Comparison of ENCODE assay signal across 20 mouse cellular contexts in genomic region chr4:95205372-95205771, GRCm38 (mm10).
A peak's percentile ranks its signal among the peaks of the same experiment; 100 is the strongest.
DNase-seq lines count a peak whose midpoint lies in the region; ATAC-seq and TF ChIP-seq lines count a peak whose summit lies in the region.
"Had no signal": no experiment of that assay in that cellular context is flagged by ENCODE, and none has a peak within 500 bp of the region (broad histone marks: within the 10 kb centered on the region; RNA-seq: fewer than 3 reads in every experiment).

No protein-coding gene starts in this region.

- TF ChIP-seq RAD21 in CH12.LX (IDR thresholded peaks at IDR 0.05; ENCODE audit: low read depth, low read length) = no peak

- H3K4me3 ChIP-seq in heart, embryonic 10.5 days = no peak overlapping the region
- H3K4me3 ChIP-seq in CH12.LX (replicated peaks in 1 of 3; ENCODE audit: low read depth in 2 of 3, low read length in 2 of 3, poor library complexity in 1 of 3) = no peak overlapping the region
- H3K4me3 ChIP-seq in ES-E14 (ENCODE audit: insufficient read depth in 1 of 2, low read depth in 1 of 2, low read length in 2 of 2, poor library complexity in 1 of 2, severe bottlenecking in 1 of 2) = no peak overlapping the region
- no peak overlapping the region for H3K4me3 ChIP-seq in stomach, postnatal 0 days (ENCODE audit: low read depth, low read length)
- H3K4me3 ChIP-seq: embryonic facial prominence, embryonic 10.5 days; embryonic facial prominence, embryonic 12.5 days; forebrain, embryonic 13.5 days; forebrain, embryonic 15.5 days had no signal

- no peak for TF ChIP-seq POLR2A in CH12.LX (IDR thresholded peaks at IDR 0.05; ENCODE audit: low read depth, low read length)

- TF ChIP-seq EP300 in CH12.LX (IDR thresholded peaks at IDR 0.05; ENCODE audit: low read length) = no peak
- no peak for TF ChIP-seq EP300 in stomach, postnatal 0 days (optimal IDR thresholded peaks at IDR 0.05)

- dilution Hi-C loops in CH12.LX (cut with MboI; ENCODE audit: extremely low pct_ligation_motif_present, extremely low pct_unique_long_range_greater_than_20kb, low sequenced_read_pairs) = no loop called here

- no peak for ATAC-seq in stomach, postnatal 0 days (ENCODE audit: low FRiP score, low TSS enrichment)
- ATAC-seq: forebrain, embryonic 13.5 days; forebrain, embryonic 15.5 days; forebrain, postnatal 0 days had no signal

- in situ Hi-C loops in CH12.LX (cut with MboI; ENCODE audit: low pct_ligation_motif_present, low pct_unique_long_range_greater_than_20kb, low sequenced_read_pairs) = no loop called here
- in situ Hi-C loops in ES-E14 (cut with MboI; ENCODE audit: low sequenced_read_pairs in 2 of 2, unreplicated experiment in 2 of 2) = no loop called here

- no peaks in the 10 kb centered on the region for H3K9me3 ChIP-seq in heart, embryonic 10.5 days
- no peaks in the 10 kb centered on the region for H3K9me3 ChIP-seq in CH12.LX (replicated peaks; ENCODE audit: low read length)
- H3K9me3 ChIP-seq in ES-E14 (ENCODE audit: control insufficient read depth, insufficient read depth, low read depth, low read length) = no peaks in the 10 kb centered on the region
- no peaks in the 10 kb centered on the region for H3K9me3 ChIP-seq in stomach, postnatal 0 days (ENCODE audit: control insufficient read depth, low read length)
- H3K9me3 ChIP-seq: embryonic facial prominence, embryonic 12.5 days; forebrain, embryonic 15.5 days had no signal

- peaks cover 26% of the 10 kb centered on the region for H3K4me1 ChIP-seq in heart, embryonic 10.5 days
- H3K4me1 ChIP-seq in CH12.LX (ENCODE audit: control insufficient read depth in 1 of 2, insufficient read depth in 2 of 2) (peaks cover 3 to 20% of the 10 kb centered on the region in 2 experiments; a peak in 3 of 4 replicates), ES-E14 (ENCODE audit: control insufficient read depth in 2 of 2, insufficient read depth in 2 of 2, low read length in 2 of 2, poor library complexity in 1 of 2) (no peaks in the 10 kb centered on the region)
- no peaks in the 10 kb centered on the region for H3K4me1 ChIP-seq in stomach, postnatal 0 days (replicated peaks; ENCODE audit: control insufficient read depth, insufficient read depth)
- H3K4me1 ChIP-seq: forebrain, embryonic 15.5 days had no signal

- no peaks in the 10 kb centered on the region for H3K36me3 ChIP-seq in heart, embryonic 10.5 days
- H3K36me3 ChIP-seq in CH12.LX (replicated peaks in 1 of 2; ENCODE audit: control insufficient read depth in 1 of 2, insufficient read depth in 1 of 2, low read length in 1 of 2) = no peaks in the 10 kb centered on the region
- no peaks in the 10 kb centered on the region for H3K36me3 ChIP-seq in ES-E14 (ENCODE audit: control insufficient read depth, insufficient read depth, low read length, poor library complexity, severe bottlenecking)
- no peaks in the 10 kb centered on the region for H3K36me3 ChIP-seq in stomach, postnatal 0 days (ENCODE audit: control insufficient read depth, insufficient read depth, low read length)
- H3K36me3 ChIP-seq: embryonic facial prominence, embryonic 10.5 days; embryonic facial prominence, embryonic 12.5 days; forebrain, embryonic 15.5 days had no signal

- peak; percentile 14 for DNase-seq in heart, embryonic 10.5 days (ENCODE audit: low spot score)
- no peak for DNase-seq in heart, postnatal 25 days (ENCODE audit: low spot score)
- DNase-seq in CH12.LX (ENCODE audit: extremely low read depth) (no peak), ES-E14 (ENCODE audit: low read depth, low spot score) (no peak)
- DNase-seq in stomach, postnatal 0 days (ENCODE audit: low spot score) = peak; percentile 5
- no peak for DNase-seq in spleen, adult 18-20 months
- no peak for DNase-seq in left cerebral cortex, postnatal 4 days
- DNase-seq: adrenal gland, adult 2 months; adrenal gland, postnatal 10 days; adrenal gland, postnatal 25 days; cerebellum, adult 11 months; cerebellum, adult 18-20 months; cerebellum, adult 9-10 months; cerebellum, postnatal 10 days; cerebellum, postnatal 25 days; forebrain, postnatal 0 days had no signal

- no peaks in the 10 kb centered on the region for H3K27me3 ChIP-seq in heart, embryonic 10.5 days (ENCODE audit: insufficient read depth, poor library complexity, severe bottlenecking)
- no peaks in the 10 kb centered on the region for H3K27me3 ChIP-seq in CH12.LX (replicated peaks)
- H3K27me3 ChIP-seq in stomach, postnatal 0 days (ENCODE audit: control insufficient read depth, insufficient read depth, low read length) = no peaks in the 10 kb centered on the region
- H3K27me3 ChIP-seq: embryonic facial prominence, embryonic 12.5 days; forebrain, embryonic 13.5 days; forebrain, embryonic 15.5 days had no signal

- H3K4me2 ChIP-seq in CH12.LX (ENCODE audit: insufficient read depth, low read depth, poor library complexity, severe bottlenecking) = no peak overlapping the region
- H3K4me2 ChIP-seq in stomach, postnatal 0 days (replicated peaks; ENCODE audit: low read depth) = no peak overlapping the region
- H3K4me2 ChIP-seq: embryonic facial prominence, embryonic 12.5 days; forebrain, embryonic 13.5 days; forebrain, embryonic 15.5 days had no signal

- TF ChIP-seq CTCF in CH12.LX (conservative IDR thresholded peaks at IDR 0.05 in 1 of 2, IDR thresholded peaks at IDR 0.05 in 1 of 2; ENCODE audit: low read depth in 2 of 2, low read length in 2 of 2) = no peak
- no peak for TF ChIP-seq CTCF in stomach, postnatal 0 days (IDR thresholded peaks at IDR 0.05; ENCODE audit: low read depth)

- no peak overlapping the region for H3K27ac ChIP-seq in heart, embryonic 10.5 days
- H3K27ac ChIP-seq in CH12.LX (ENCODE audit: insufficient read depth, low read depth) = no peak overlapping the region
- H3K27ac ChIP-seq in ES-E14 (ENCODE audit: insufficient read depth, low read depth, low read length, poor library complexity, severe bottlenecking) = no peak overlapping the region
- H3K27ac ChIP-seq in stomach, postnatal 0 days (replicated peaks) = no peak overlapping the region
- H3K27ac ChIP-seq: embryonic facial prominence, embryonic 10.5 days; embryonic facial prominence, embryonic 12.5 days; forebrain, embryonic 13.5 days; forebrain, embryonic 15.5 days had no signal

- H3K9ac ChIP-seq in CH12.LX (ENCODE audit: insufficient read depth, low read depth) (no peak overlapping the region), ES-E14 (ENCODE audit: insufficient read depth, low read depth, low read length, poor library complexity, severe bottlenecking) (no peak overlapping the region)
- H3K9ac ChIP-seq in stomach, postnatal 0 days (ENCODE audit: low read length) = no peak overlapping the region
- H3K9ac ChIP-seq: embryonic facial prominence, embryonic 12.5 days; forebrain, embryonic 13.5 days; forebrain, embryonic 15.5 days; forebrain, postnatal 0 days had no signal

- H3K79me2 ChIP-seq in CH12.LX (replicated peaks; ENCODE audit: control insufficient read depth, extremely low read depth, insufficient read depth, poor library complexity, severe bottlenecking) = no peaks in the 10 kb centered on the region

- 76% methylated on average over 1 of the region's 1 CpGs for whole genome bisulfite sequencing in heart, embryonic 10.5 days
- 74% methylated on average over 1 of the region's 1 CpGs for WGBS in stomach, postnatal 0 days

- intact Hi-C loops in heart, postnatal 25 days (cut with DNase I) = no loop called here
- intact Hi-C loops in left cerebral cortex, postnatal 4 days (cut with DNase I) = no loop called here

TF ChIP-seq in CH12.LX, 34 proteins besides CTCF, POLR2A, EP300 and RAD21:
- peak; percentile 81 for TF ChIP-seq MAFK (IDR thresholded peaks at IDR 0.05; ENCODE audit: insufficient replicate concordance, low read length)
- no peak for TF ChIP-seq JUN (IDR thresholded peaks at IDR 0.05; ENCODE audit: insufficient read depth, low read depth, low read length)
- no peak for TF ChIP-seq MYC (IDR thresholded peaks at IDR 0.05; ENCODE audit: low read depth, low read length)
- TF ChIP-seq ZKSCAN1 (IDR thresholded peaks at IDR 0.05; ENCODE audit: borderline replicate concordance, low read depth, low read length) = no peak
- TF ChIP-seq SMC3 (IDR thresholded peaks at IDR 0.05; ENCODE audit: low read depth, low read length) = no peak
TF ChIP-seq in CH12.LX: peak in this region for 1.

TF ChIP-seq in ES-E14, 5 proteins besides CTCF, POLR2A, EP300 and RAD21:
- no peak for TF ChIP-seq HCFC1 (IDR thresholded peaks at IDR 0.05; ENCODE audit: borderline replicate concordance, insufficient read depth, low read length)
- TF ChIP-seq ZNF384 (IDR thresholded peaks at IDR 0.05; ENCODE audit: low read depth, low read length) = no peak
- peak; percentile 82 for TF ChIP-seq MAFK (IDR thresholded peaks at IDR 0.05; ENCODE audit: insufficient read depth, low read depth, low read length)
- no peak for TF ChIP-seq CHD2 (IDR thresholded peaks at IDR 0.05; ENCODE audit: low read depth, low read length)
- TF ChIP-seq ZC3H11A (IDR thresholded peaks at IDR 0.05; ENCODE audit: borderline replicate concordance, low read depth, low read length) = no peak

Comparison
In these comparisons a context has a peak if more than half of its experiments do, and no peak if none do; other contexts are left out.
1. DNase-seq: peak in heart, embryonic 10.5 days (single experiment) and stomach, postnatal 0 days (single experiment); none in heart, postnatal 25 days (single experiment), CH12.LX (single experiment), ES-E14 (single experiment), spleen, adult 18-20 months (0 of 2) and left cerebral cortex, postnatal 4 days (single experiment).